Mouse (Mus musculus) embryonic fibroblast, embryonic 13.5 days (primary cell): ENCODE results near the gene Hirip3.
A peak's percentile ranks its signal among the peaks of the same experiment; 100 is the strongest.

Experiments
- CTCF ChIP-seq: IDR thresholded peaks from 2 replicates; pipeline ENCODE4 v1.5.1; 2011; ENCODE audit warnings: mild to moderate bottlenecking, control low read depth, low read length, moderate library complexity, borderline replicate concordance; ENCODE audit not compliant: insufficient read depth
- POLR2A ChIP-seq: IDR thresholded peaks from 2 replicates; pipeline ENCODE4 v1.6.1; 2011; ENCODE audit warnings: low read depth, mild to moderate bottlenecking, control low read depth, low read length, moderate library complexity

- TF ChIP-seq POLR2A (0 out of 2 replicates have a peak, but pooled peaks have one; percentile 20), CTCF (no peak)
Observed at GRCm38 (mm10) chr7:126851192-126851591, 10.6 kb upstream of the Hirip3 start.
